Mouse (Mus musculus) C2C12 (cell line): Measurements from ENCODE around the gene Arhgap15. TPM values are rescaled to one million over a fixed set of nuclear protein-coding genes. Genes with fewer than 3 reads are reported as not detected.

Experiments
- H3K27me3 ChIP-seq: one replicate; pipeline ENCODE4 v1.6.1; 2011; ENCODE audit not compliant: control insufficient read depth, insufficient read depth, insufficient read length
- H3K36me3 ChIP-seq: one replicate; pipeline ENCODE4 v1.6.1; 2011; ENCODE audit not compliant: control insufficient read depth, insufficient read depth
- H3K4me3 ChIP-seq: one replicate; pipeline ENCODE4 v1.5.1; 2011; ENCODE audit warnings: mild to moderate bottlenecking, control low read depth; ENCODE audit not compliant: poor library complexity, insufficient read depth, severe bottlenecking
- H3K79me2 ChIP-seq: one replicate; pipeline ENCODE4 v1.6.1; 2011; ENCODE audit not compliant: control insufficient read depth, insufficient read depth
- H3K79me3 ChIP-seq: one replicate; pipeline ENCODE4 v1.6.1; 2011; ENCODE audit warnings: low read depth, control low read depth
- H3ac ChIP-seq: one replicate; pipeline ENCODE3; 2011; ENCODE audit warnings: low read depth; ENCODE audit not compliant: control insufficient read depth, insufficient read length
- CEBPB ChIP-seq: IDR thresholded peaks from one replicate; pipeline ENCODE4 v1.6.1; 2011; ENCODE audit warnings: low read depth, mild to moderate bottlenecking, control low read depth, moderate library complexity
- CTCF ChIP-seq: IDR thresholded peaks from one replicate; pipeline ENCODE4 v1.5.1; 2011; ENCODE audit not compliant: control insufficient read depth, insufficient read depth, insufficient read length
- FOSL1 ChIP-seq: IDR thresholded peaks from one replicate; pipeline ENCODE4 v1.8.0; 2011; ENCODE audit warnings: mild to moderate bottlenecking, low read length; ENCODE audit not compliant: poor library complexity, insufficient read depth, severe bottlenecking
- MAX ChIP-seq: IDR thresholded peaks from one replicate; pipeline ENCODE4 v1.6.1; 2011; ENCODE audit warnings: mild to moderate bottlenecking, control low read depth
- MYOD1 ChIP-seq: IDR thresholded peaks from one replicate; pipeline ENCODE4 v1.6.1; 2011; ENCODE audit warnings: low read depth; ENCODE audit not compliant: control insufficient read depth, insufficient read length
- MYOG ChIP-seq: IDR thresholded peaks from one replicate; pipeline ENCODE4 v1.6.1; 2011; ENCODE audit not compliant: control insufficient read depth, insufficient read length; ENCODE audit errors: extremely low read depth
- USF1 ChIP-seq: IDR thresholded peaks from one replicate; pipeline ENCODE4 v1.6.1; 2011; ENCODE audit warnings: low read depth, mild to moderate bottlenecking, control low read depth, moderate library complexity
- polyA plus RNA-seq: library from polyadenylated mRNA; unstranded; fragments of >200 nt; fragmentation: generic; extraction: Trizol; gene quantifications from one replicate; pipeline ENCODE4 v1.2.1, GENCODE M21; 2012; ENCODE audit warnings: missing spikeins

Gene Arhgap15
- polyA plus RNA-seq, 1 experiment, result not detected

- no peaks in the 10 kb centered on the region for H3K79me3 ChIP-seq
Measured at GRCm38 (mm10) chr2:44039522-44040203, 291.0 kb downstream of the Arhgap15 start.

GRCm38 (mm10) chr2:44044088-44044487 is 295.5 kb downstream of the Arhgap15 start:
- TF ChIP-seq FOSL1, result no peak
- TF ChIP-seq USF1, result no peak
- no peaks in the 10 kb centered on the region for H3K27me3 ChIP-seq
- no peaks in the 10 kb centered on the region for H3K79me3 ChIP-seq
- H3K79me2 ChIP-seq, result no peaks in the 10 kb centered on the region
- no peaks in the 10 kb centered on the region for H3K36me3 ChIP-seq
- no peak overlapping the region for H3ac ChIP-seq
- H3K4me3 ChIP-seq, result no peak overlapping the region

More at GRCm38 (mm10) chr2:44039522-44040203, 291.0 kb downstream of the Arhgap15 start:
- Histone ChIP-seq H3K27me3 (no peaks in the 10 kb centered on the region), H3ac (no peak overlapping the region), H3K4me3 (no peak overlapping the region), H3K36me3 (no peaks in the 10 kb centered on the region), H3K79me2 (no peaks in the 10 kb centered on the region)
- no peak for TF ChIP-seq MYOG
- no peak for TF ChIP-seq FOSL1
- TF ChIP-seq CEBPB, result no peak
- TF ChIP-seq CTCF, result no peak

DNA sequence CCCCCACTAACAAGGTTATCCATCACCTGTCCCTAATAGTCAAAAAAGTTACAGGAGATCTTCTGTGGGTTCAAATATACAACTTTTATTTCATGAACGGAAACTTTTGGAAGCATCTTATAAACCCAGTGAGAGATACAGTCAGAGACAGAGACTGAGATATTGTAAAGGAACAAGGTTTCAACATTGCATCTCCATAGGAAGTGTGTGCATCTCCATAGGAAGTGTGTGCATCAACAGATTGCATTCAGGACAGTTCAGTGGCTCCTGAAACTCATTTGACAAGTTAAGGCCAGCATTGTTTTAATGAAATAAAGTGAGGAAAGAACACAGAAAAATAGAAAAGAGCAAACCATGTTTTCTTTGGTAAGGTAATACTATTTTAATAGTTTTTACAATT is 296.0 kb downstream of the Arhgap15 start:
- Histone ChIP-seq H3K79me3 (no peaks in the 10 kb centered on the region), H3K79me2 (no peaks in the 10 kb centered on the region), H3ac (no peak overlapping the region), H3K4me3 (no peak overlapping the region), H3K27me3 (no peaks in the 10 kb centered on the region), H3K36me3 (no peaks in the 10 kb centered on the region)
- TF ChIP-seq MYOG (no peak), USF1 (no peak), CEBPB (no peak), MAX (no peak), MYOD1 (no peak), CTCF (no peak)

DNA sequence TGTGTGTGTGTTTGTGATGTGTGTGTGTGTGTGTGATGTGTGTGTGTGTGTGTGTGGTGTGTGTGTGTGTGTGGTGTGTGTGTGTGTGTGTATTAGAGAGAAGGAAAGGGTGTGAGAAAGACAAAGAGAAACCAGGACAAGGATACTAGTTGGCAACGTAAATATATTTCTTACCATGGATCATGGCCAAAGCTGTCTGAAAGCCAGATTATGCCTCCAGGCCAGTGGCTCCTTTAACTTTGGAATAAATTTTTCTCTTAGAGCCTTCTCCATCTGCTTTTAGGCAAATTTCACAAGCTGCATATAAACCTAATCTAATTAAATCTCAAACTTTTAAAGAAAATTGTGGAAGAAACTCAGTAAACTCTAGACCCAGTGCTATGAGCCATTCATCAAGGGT is 296.6 kb downstream of the Arhgap15 start:
- TF ChIP-seq FOSL1 (no peak), MYOD1 (no peak), CTCF (no peak)
- Histone ChIP-seq H3K79me2 (no peaks in the 10 kb centered on the region), H3ac (no peak overlapping the region), H3K4me3 (no peak overlapping the region), H3K36me3 (no peaks in the 10 kb centered on the region), H3K79me3 (no peaks in the 10 kb centered on the region), H3K27me3 (no peaks in the 10 kb centered on the region)

GRCm38 (mm10) chr2:44060306-44060705 is 311.7 kb downstream of the Arhgap15 start:
- Histone ChIP-seq H3K79me2 (no peaks in the 10 kb centered on the region), H3K36me3 (no peaks in the 10 kb centered on the region), H3K4me3 (no peak overlapping the region), H3K79me3 (no peaks in the 10 kb centered on the region), H3K27me3 (no peaks in the 10 kb centered on the region), H3ac (no peak overlapping the region)
- TF ChIP-seq FOSL1, result no peak
- no peak for TF ChIP-seq MYOD1
- TF ChIP-seq USF1, result no peak
- TF ChIP-seq CEBPB, result no peak
- TF ChIP-seq MYOG, result no peak
- TF ChIP-seq MAX, result no peak
- no peak for TF ChIP-seq CTCF

DNA sequence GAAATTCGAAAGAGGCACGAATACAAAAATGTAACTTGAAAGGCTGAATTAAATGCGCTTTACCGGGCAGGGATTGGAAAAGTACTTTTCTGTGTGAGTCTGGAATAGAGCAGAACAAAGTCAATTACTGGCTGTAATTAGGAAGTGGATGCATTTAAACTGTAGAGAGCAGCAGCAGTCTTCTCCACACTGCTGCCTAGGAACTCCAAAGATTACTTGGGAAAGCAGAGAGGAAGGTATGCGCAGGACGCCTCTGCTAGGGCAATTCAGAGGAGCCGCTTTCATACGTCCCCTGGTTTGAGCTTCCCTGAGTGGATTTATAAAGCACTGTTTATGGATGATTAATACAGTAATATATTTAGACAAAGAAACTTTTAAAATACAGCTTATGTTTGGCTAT is 312.1 kb downstream of the Arhgap15 start:
- no peaks in the 10 kb centered on the region for H3K36me3 ChIP-seq
- H3K4me3 ChIP-seq, result no peak overlapping the region
- H3K79me2 ChIP-seq, result no peaks in the 10 kb centered on the region
- H3ac ChIP-seq, result no peak overlapping the region
- no peaks in the 10 kb centered on the region for H3K27me3 ChIP-seq
- TF ChIP-seq MYOD1 (no peak), FOSL1 (no peak), CTCF (no peak), CEBPB (no peak), MYOG (no peak)
- no peaks in the 10 kb centered on the region for H3K79me3 ChIP-seq
